Mouse (Mus musculus) heart, postnatal 25 days (tissue): Measurements from ENCODE around the gene Arhgap33. TPM values are rescaled to one million over a fixed set of nuclear protein-coding genes. Genes with fewer than 3 reads are reported as not detected.
A peak's percentile ranks its signal among the peaks of the same experiment; 100 is the strongest.
"Not testable (repeated sequence)": the region's sequence is repeated elsewhere in the genome, so short reads cannot be mapped to it uniquely, and the experiment has no call there.

Source experiments
- DNase-seq: peaks from one replicate; pipeline ENCODE4 v3.0.0; 2022; ENCODE audit warnings: low spot score
- intact Hi-C: fragments of 180-260 bp; cut with DNase I; formaldehyde crosslinking; loops from one replicate; pipeline ENCODE4 v1.15.1; 2025
- microRNA-seq: library from miRNA; unstranded; fragments of <30 nt; microRNA quantifications from one replicate; pipeline ENCODE4 v1.2.0, GENCODE M21; 2022
- total RNA-seq, 2 experiments: library from RNA; stranded (reverse); gene quantifications; 2 replicates each; pipeline ENCODE4 v1.2.3; 2021

Gene Arhgap33
- total RNA-seq, 2 experiments from 2014 or later = 0.81 to 1.1 TPM

GRCm38 (mm10) chr7:30515003-30515760 is 19.7 kb downstream of the Arhgap33 start:
- intact Hi-C loops = no loop called here
- no peak for DNase-seq

- intact Hi-C loops = no loop called here
- no peak for DNase-seq
Observed at GRCm38 (mm10) chr7:30508061-30508460, 26.8 kb downstream of the Arhgap33 start.

- DNase-seq, intact Hi-C loops: not testable (repeated sequence)
Observed at GRCm38 (mm10) chr7:30501159-30501558, 33.7 kb downstream of the Arhgap33 start.

- DNase-seq, intact Hi-C loops: not testable (repeated sequence)
Observed at GRCm38 (mm10) chr7:30495506-30496042, 39.3 kb downstream of the Arhgap33 start.

- DNase-seq = no peak
- intact Hi-C loops = loop anchor here (2.0 to 5.0 kb wide), 3 partner anchors 51 to 121 kb away; no protein-coding TSS in a partner anchor
Observed at GRCm38 (mm10) chr7:30493401-30493931, 41.4 kb downstream of the Arhgap33 start, which contains the start of gene Prodh2. Gene Prodh2 (plus strand): TSS chr7:30493622.

- intact Hi-C loops = loop anchor here (2.0 to 5.0 kb wide), 3 partner anchors 50 to 120 kb away; no protein-coding TSS in a partner anchor
- DNase-seq = peak; percentile 30
Observed at GRCm38 (mm10) chr7:30492765-30493164, 42.1 kb downstream of the Arhgap33 start.

- intact Hi-C loops = loop anchor here (5.0 kb wide), 2 partner anchors 49 to 56 kb away; no protein-coding TSS in a partner anchor
- DNase-seq = no peak
Observed at GRCm38 (mm10) chr7:30490957-30491307, 43.9 kb downstream of the Arhgap33 start.

- DNase-seq = no peak
- intact Hi-C loops = loop anchor here (5.0 kb wide), 2 partner anchors 48 to 57 kb away; no protein-coding TSS in a partner anchor
Observed at GRCm38 (mm10) chr7:30490251-30490956, 44.5 kb downstream of the Arhgap33 start.

- intact Hi-C loops = no loop called here
- no peak for DNase-seq
Observed at GRCm38 (mm10) chr7:30484250-30484649, 50.6 kb downstream of the Arhgap33 start.

GRCm38 (mm10) chr7:30477415-30478381 is 57.2 kb downstream of the Arhgap33 start:
- intact Hi-C loops = no loop called here
- DNase-seq = no peak

- intact Hi-C loops, DNase-seq: not testable (repeated sequence)
Observed at GRCm38 (mm10) chr7:30476136-30476535, 58.7 kb downstream of the Arhgap33 start.

GRCm38 (mm10) chr7:30474999-30475398 is 59.9 kb downstream of the Arhgap33 start:
- DNase-seq = no peak
- intact Hi-C loops = no loop called here

GRCm38 (mm10) chr7:30472411-30472810 is 62.4 kb downstream of the Arhgap33 start:
- DNase-seq = no peak
- intact Hi-C loops = loop anchor here (2.0 kb wide), 1 partner anchor 100 kb away; no protein-coding TSS in a partner anchor

Small RNA genes lying within 50 kb of the gene (microRNA-seq; reads per million reads assigned to microRNA genes)
- 2.5 reads per million for gene Gm38670

Other genes starting within 250 kb of the Arhgap33 start
- 1 to 10 TPM; 7.0 to 7.7 TPM for gene Clip3, start 243.3 kb downstream of the Arhgap33 start, total RNA-seq
- 10 to 100 TPM; 23.1 to 24.6 TPM for gene Alkbh6, start 226.3 kb downstream of the Arhgap33 start, total RNA-seq
- 1 to 10 TPM in 1 of 2 experiments, under 1 TPM in 1; 0.65 to 1.3 TPM for gene Syne4, start 220.3 kb downstream of the Arhgap33 start, total RNA-seq
- gene E130208F15Rik, start 213.3 kb downstream of the Arhgap33 start, total RNA-seq = under 1 TPM; 0.45 to 0.99 TPM
- gene Sdhaf1, start 211.2 kb downstream of the Arhgap33 start, total RNA-seq = 10 to 100 TPM; 12.1 to 12.3 TPM
- gene Lrfn3, start 172.3 kb downstream of the Arhgap33 start, total RNA-seq = 1 to 10 TPM in 1 of 2 experiments, under 1 TPM in 1; 0.95 to 1.3 TPM
- 10 to 100 TPM; 17.7 to 18.4 TPM for gene Tyrobp, start 121.3 kb downstream of the Arhgap33 start, total RNA-seq
- gene Hcst, start 115.2 kb downstream of the Arhgap33 start, total RNA-seq = not detected
- under 1 TPM; 0.20 to 0.47 TPM for gene Nfkbid, start 113.3 kb downstream of the Arhgap33 start, total RNA-seq
- gene Aplp1, start 89.5 kb downstream of the Arhgap33 start, total RNA-seq = 1 to 10 TPM; 3.5 TPM
- gene Kirrel2, start 77.4 kb downstream of the Arhgap33 start, total RNA-seq = not detected
- gene Nphs1, start 76.7 kb downstream of the Arhgap33 start, total RNA-seq = not detected
- gene Prodh2, start 41.4 kb downstream of the Arhgap33 start, total RNA-seq = not detected
- 100 to 1,000 TPM; 720 to 731 TPM for gene Hspb6, start 17.1 kb upstream of the Arhgap33 start, total RNA-seq
- gene Proser3, start 17.2 kb upstream of the Arhgap33 start, total RNA-seq = 1 to 10 TPM; 4.5 to 4.7 TPM
- gene Lin37, start 24.8 kb upstream of the Arhgap33 start, total RNA-seq = 10 to 100 TPM; 15.1 to 15.5 TPM
- gene U2af1l4, start 28.2 kb upstream of the Arhgap33 start, total RNA-seq = 10 to 100 TPM; 63.7 to 66.4 TPM
- 1 to 10 TPM; 1.4 to 1.9 TPM for gene Gm49396, start 28.3 kb upstream of the Arhgap33 start, total RNA-seq
- 10 to 100 TPM; 61.2 to 70.3 TPM for gene Psenen, start 28.6 kb upstream of the Arhgap33 start, total RNA-seq
- 1 to 10 TPM; 1.3 to 1.6 TPM for gene Igflr1, start 30.4 kb upstream of the Arhgap33 start, total RNA-seq
- 10 to 100 TPM; 17.5 to 22.7 TPM for gene Kmt2b, start 53.7 kb upstream of the Arhgap33 start, total RNA-seq
- gene Zbtb32, start 63.8 kb upstream of the Arhgap33 start, total RNA-seq = not detected
- under 1 TPM in 1 of 2 experiments, not detected in 1; 0.52 TPM for gene Upk1a, start 77.8 kb upstream of the Arhgap33 start, total RNA-seq
- gene Cox6b1, start 91.1 kb upstream of the Arhgap33 start, total RNA-seq = 1,000 to 10,000 TPM; 4,579 to 4,828 TPM
- not detected for gene Etv2, start 100.8 kb upstream of the Arhgap33 start, total RNA-seq
- gene Rbm42, start 115.3 kb upstream of the Arhgap33 start, total RNA-seq = 10 to 100 TPM; 49.9 to 53.9 TPM
- 1 to 10 TPM; 4.3 TPM for gene Haus5, start 129.9 kb upstream of the Arhgap33 start, total RNA-seq
- under 1 TPM in 1 of 2 experiments, not detected in 1; 0.65 TPM for gene Pmis2, start 136.5 kb upstream of the Arhgap33 start, total RNA-seq
- not detected for gene 2200002J24Rik, start 163.9 kb upstream of the Arhgap33 start, total RNA-seq
- gene Atp4a, start 177.1 kb upstream of the Arhgap33 start, total RNA-seq = not detected
- gene Tmem147, start 194.5 kb upstream of the Arhgap33 start, total RNA-seq = 100 to 1,000 TPM; 269 to 278 TPM
- gene Gapdhs, start 208.6 kb upstream of the Arhgap33 start, total RNA-seq = not detected
- 1 to 10 TPM; 2.3 to 5.5 TPM for gene Sbsn, start 216.4 kb upstream of the Arhgap33 start, total RNA-seq
- gene Dmkn, start 228.7 kb upstream of the Arhgap33 start, total RNA-seq = 1 to 10 TPM; 3.6 to 6.6 TPM